Mouse (Mus musculus) midbrain, embryonic 14.5 days (tissue): ENCODE data around the gene Pitpnm2. TPM values are rescaled to one million over a fixed set of nuclear protein-coding genes. Genes with fewer than 3 reads are reported as not detected.

Experiments used
- ATAC-seq: fragments of 200-750 bp; cut with Nextera tagmentation; 2 replicates; pipeline ENCODE4 v1.8.0; 2017; ENCODE audit warnings: moderate number of reproducible peaks, moderate library complexity; ENCODE audit not compliant: low FRiP score, low TSS enrichment
- DNase-seq: peaks from one replicate; pipeline ENCODE4 v3.0.0-alpha.2; 2015
- H3K27ac ChIP-seq: fragments of 300-500 bp; sonication (generic); replicated peaks from 2 replicates; pipeline ENCODE4 v1.5.1; 2014; ENCODE audit warnings: mild to moderate bottlenecking, low read depth, low read length, moderate library complexity
- H3K27me3 ChIP-seq: fragments of 300-500 bp; sonication (generic); 2 replicates; pipeline ENCODE4 v1.6.1; 2014; ENCODE audit warnings: low read length, control low read depth, mixed read lengths; ENCODE audit not compliant: control insufficient read depth, insufficient read depth
- H3K36me3 ChIP-seq: fragments of 300-500 bp; sonication (generic); 2 replicates; pipeline ENCODE4 v1.6.1; 2014; ENCODE audit warnings: low read length, control low read depth; ENCODE audit not compliant: control insufficient read depth, insufficient read depth
- H3K4me1 ChIP-seq: fragments of 300-500 bp; sonication (generic); 2 replicates; pipeline ENCODE4 v1.6.1; 2014; ENCODE audit warnings: mild to moderate bottlenecking, antibody characterized with exemption, low read length, control low read depth; ENCODE audit not compliant: control insufficient read depth, insufficient read depth
- H3K4me2 ChIP-seq: fragments of 300-500 bp; sonication (generic); 2 replicates; pipeline ENCODE4 v1.6.1; 2014; ENCODE audit warnings: mild to moderate bottlenecking, low read length, moderate library complexity
- H3K4me3 ChIP-seq: fragments of 300-500 bp; sonication (generic); replicated peaks from 2 replicates; pipeline ENCODE4 v1.5.1; 2014; ENCODE audit warnings: low read depth, low read length
- H3K9ac ChIP-seq: fragments of 300-500 bp; sonication (generic); replicated peaks from 2 replicates; pipeline ENCODE4 v1.6.1; 2014; ENCODE audit warnings: mild to moderate bottlenecking, low read length, moderate library complexity
- H3K9me3 ChIP-seq: fragments of 300-500 bp; sonication (generic); 2 replicates; pipeline ENCODE4 v1.6.1; 2016; ENCODE audit warnings: low read length, control low read depth, mixed read lengths; ENCODE audit not compliant: control insufficient read depth
- WGBS: fragments of 180-500 bp; shearing (Covaris S2); extraction: QIAGEN DNeasy Blood & Tissue Kit; methylation state at CpG from one replicate; pipeline ENCODE4 v1.1.7; 2014; 5-methylcytosine and 5-hydroxymethylcytosine counted together
- polyA plus RNA-seq: library from polyadenylated mRNA; unstranded; fragments of >200 nt; fragmentation: Nextera tagmentation; extraction: Ambion mirVana; gene quantifications from 2 replicates; pipeline ENCODE4 v1.2.1, GENCODE M21; 2014

The Pitpnm2 gene
- polyA plus RNA-seq, 1 experiment from 2014 or later, result 11.6 TPM

DNA sequence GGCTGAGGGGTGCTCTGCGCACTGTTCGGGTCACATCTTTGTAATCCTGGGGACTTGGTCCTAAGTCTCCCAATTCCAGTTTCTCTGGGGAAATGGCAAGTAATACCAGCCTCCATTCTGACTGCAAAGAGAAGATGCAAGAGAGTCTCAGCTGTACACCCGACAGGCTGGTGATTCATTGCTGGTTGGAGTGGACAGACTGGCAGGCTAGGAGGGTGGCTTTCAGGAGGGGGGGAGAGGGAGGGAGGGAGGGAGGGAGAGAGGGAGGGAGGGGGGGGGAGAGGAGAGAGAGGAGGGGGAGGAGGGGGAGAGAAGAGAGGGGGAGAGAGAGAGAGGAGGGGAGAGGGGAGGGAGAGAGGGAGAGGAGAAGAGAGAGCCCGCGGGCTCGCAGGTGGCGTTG, 134.0 kb downstream of the Pitpnm2 start:
- Histone ChIP-seq H3K4me1 (peaks cover 22% of the 10 kb centered on the region), H3K27me3 (no peaks in the 10 kb centered on the region), H3K36me3 (peaks cover 33% of the 10 kb centered on the region), H3K9me3 (no peaks in the 10 kb centered on the region), H3K4me2 (peak overlapping the region; percentile 87), H3K9ac (peak overlapping the region; percentile 89), H3K4me3 (peak overlapping the region; percentile 84), H3K27ac (peak overlapping the region; percentile 81)
- WGBS, result 23% methylated on average over 7 of the region's 7 CpGs
- ATAC-seq (no peak), DNase-seq (no peak)

DNA sequence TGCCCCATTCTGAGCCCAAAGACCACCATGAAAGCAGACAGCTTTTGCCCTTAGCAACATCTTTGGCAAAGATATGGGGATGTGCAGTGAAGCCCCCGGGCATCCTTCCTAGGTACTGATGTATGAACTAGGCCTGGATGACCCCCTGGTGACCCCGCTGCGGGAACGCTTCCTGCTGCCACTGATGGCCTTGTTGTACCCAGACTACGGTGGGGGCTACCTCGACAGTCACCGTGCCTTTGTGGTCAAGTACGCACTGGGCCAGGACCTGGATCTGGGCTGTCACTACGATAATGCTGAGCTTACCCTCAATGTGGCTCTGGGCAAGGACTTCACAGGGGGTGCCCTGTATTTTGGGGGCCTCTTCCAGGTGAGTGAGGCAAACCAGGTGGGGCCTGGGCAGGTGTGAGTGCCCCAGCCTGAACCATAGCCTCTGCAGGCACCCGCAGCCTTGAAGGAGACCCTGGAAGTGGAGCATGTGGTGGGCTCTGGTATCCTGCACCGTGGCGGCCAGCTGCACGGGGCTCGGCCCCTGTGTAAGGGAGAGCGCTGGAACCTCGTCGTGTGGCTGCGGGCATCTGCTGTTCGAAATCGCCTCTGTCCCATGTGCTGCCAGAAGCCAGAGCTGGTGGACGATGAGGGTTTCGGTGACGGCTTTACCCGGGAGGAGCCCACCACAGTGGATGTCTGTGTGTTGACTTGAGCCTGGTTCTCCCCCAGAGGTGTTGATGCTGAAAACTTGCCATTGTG, 135.1 kb downstream of the Pitpnm2 start:
- Histone ChIP-seq H3K36me3 (peaks cover 22% of the 10 kb centered on the region), H3K4me1 (peaks cover 22% of the 10 kb centered on the region), H3K4me2 (no peak overlapping the region), H3K27ac (no peak overlapping the region), H3K9ac (no peak overlapping the region), H3K4me3 (no peak overlapping the region), H3K27me3 (no peaks in the 10 kb centered on the region), H3K9me3 (no peaks in the 10 kb centered on the region)
- DNase-seq, result no peak
- 94% methylated on average over 24 of the region's 24 CpGs for WGBS
- ATAC-seq, result no peak

GRCm38 (mm10) chr5:124113030-124113429, 136.5 kb downstream of the Pitpnm2 start:
- Histone ChIP-seq H3K9ac (peak overlapping the region; percentile 70), H3K9me3 (no peaks in the 10 kb centered on the region), H3K4me1 (peaks cover 22% of the 10 kb centered on the region), H3K4me2 (peak overlapping the region; percentile 80), H3K4me3 (peak overlapping the region; percentile 88), H3K27me3 (no peaks in the 10 kb centered on the region), H3K27ac (peak overlapping the region; percentile 93; the same call in 1 of the 2 replicates), H3K36me3 (peaks cover 8% of the 10 kb centered on the region)
- ATAC-seq, result no peak
- 15% methylated on average over 14 of the region's 14 CpGs for WGBS
- peak; percentile 67 for DNase-seq

GRCm38 (mm10) chr5:124112531-124112930, 137.0 kb downstream of the Pitpnm2 start:
- peak overlapping the region; percentile 93 for H3K27ac ChIP-seq
- ATAC-seq (no peak; the same call in 1 of the 2 replicates), DNase-seq (peak; percentile 58)
- peaks cover 4% of the 10 kb centered on the region; the same call in 1 of the 2 replicates for H3K36me3 ChIP-seq
- H3K9me3 ChIP-seq, result no peaks in the 10 kb centered on the region
- WGBS, result under 1% methylated on average over 18 of the region's 18 CpGs
- H3K9ac ChIP-seq, result peak overlapping the region; percentile 70
- H3K4me1 ChIP-seq, result peaks cover 22% of the 10 kb centered on the region
- H3K4me2 ChIP-seq, result peak overlapping the region; percentile 80
- no peaks in the 10 kb centered on the region for H3K27me3 ChIP-seq
- H3K4me3 ChIP-seq, result peak overlapping the region; percentile 88

DNA sequence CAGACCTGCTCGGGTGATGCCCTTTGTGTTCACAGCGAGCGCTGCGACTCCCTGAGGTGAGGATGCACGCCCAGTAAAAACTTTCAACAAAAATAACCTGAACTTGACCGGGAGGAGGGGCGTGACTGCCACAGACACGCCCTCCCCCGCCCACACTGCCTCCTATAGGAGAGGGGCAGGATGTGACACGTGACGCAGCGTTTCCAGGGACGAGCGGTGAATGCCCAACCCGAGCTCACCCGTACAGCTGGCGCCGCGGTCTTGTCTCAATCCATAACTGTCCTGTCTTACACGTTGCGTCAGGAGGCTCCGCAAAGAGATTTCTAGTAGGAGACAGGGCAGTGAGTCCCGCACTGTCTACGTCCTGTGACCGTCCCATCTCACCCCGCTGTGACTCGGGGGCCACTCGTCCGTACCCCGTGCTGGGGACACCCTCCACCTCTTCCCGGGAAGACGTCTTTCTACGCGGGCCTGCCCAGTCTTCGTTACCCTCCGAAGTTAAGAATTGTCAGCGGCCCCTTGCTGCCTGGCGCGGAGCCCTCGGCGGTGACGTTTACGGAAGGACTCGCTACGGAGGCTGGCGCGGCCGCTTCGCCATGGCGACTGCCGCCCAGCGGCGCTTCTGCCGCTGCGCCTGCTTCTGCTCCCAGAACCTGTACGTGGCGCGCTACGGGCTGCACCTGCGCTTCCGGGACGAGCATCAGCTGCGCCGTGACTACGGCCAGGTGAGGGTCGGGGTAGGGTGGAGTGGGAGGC, 137.6 kb downstream of the Pitpnm2 start, which contains the start of gene Ogfod2:
Gene Ogfod2 (plus strand): TSS at position 556 of the 756 bp plus-strand sequence.
- ATAC-seq (peak; percentile 96), DNase-seq (peak; percentile 98)
- Histone ChIP-seq H3K36me3 (no peaks in the 10 kb centered on the region), H3K4me2 (peak within 1 kb of the TSS; percentile 80), H3K27me3 (no peaks in the 10 kb centered on the region), H3K4me1 (peaks cover 20% of the 10 kb centered on the region), H3K4me3 (peak within 1 kb of the TSS; percentile 88), H3K27ac (peak within 1 kb of the TSS; percentile 93), H3K9me3 (no peaks in the 10 kb centered on the region), H3K9ac (peak within 1 kb of the TSS; percentile 70)
- under 1% methylated on average over 66 of the region's 66 CpGs for WGBS

GRCm38 (mm10) chr5:124111077-124111741, 138.4 kb downstream of the Pitpnm2 start:
- no peak for ATAC-seq
- peak overlapping the region; percentile 88 for H3K4me3 ChIP-seq
- H3K4me2 ChIP-seq, result peak overlapping the region; percentile 80
- H3K27me3 ChIP-seq, result no peaks in the 10 kb centered on the region
- H3K36me3 ChIP-seq, result no peaks in the 10 kb centered on the region
- H3K9me3 ChIP-seq, result no peaks in the 10 kb centered on the region
- DNase-seq, result peak; percentile 60
- H3K4me1 ChIP-seq, result peaks cover 14% of the 10 kb centered on the region
- H3K9ac ChIP-seq, result peak overlapping the region; percentile 35; the same call in 1 of the 2 replicates
- WGBS, result 23% methylated on average over 17 of the region's 17 CpGs
- H3K27ac ChIP-seq, result 0 out of 2 replicates have a peak overlapping the region, but pooled peaks have one; percentile 93

DNA sequence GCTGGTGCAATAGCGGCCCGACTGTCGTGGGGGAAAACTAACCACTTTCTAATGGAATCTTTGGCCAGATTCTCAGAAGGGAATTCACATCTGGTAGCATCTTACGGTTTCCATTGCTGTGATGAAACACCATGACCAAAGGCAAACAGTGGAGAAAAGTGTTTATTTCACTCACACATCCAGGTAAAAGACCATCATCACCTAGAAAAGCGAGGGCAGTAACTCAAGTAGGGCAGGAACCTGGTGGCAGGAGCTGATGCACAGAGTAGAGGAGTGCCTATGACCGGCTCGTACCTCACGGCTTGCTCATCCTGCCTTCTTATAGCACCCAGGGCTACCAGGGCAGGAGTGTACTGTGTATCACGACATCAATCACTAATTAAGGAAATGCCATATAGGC, 146.0 kb downstream of the Pitpnm2 start:
- Histone ChIP-seq H3K4me3 (no peak overlapping the region), H3K27me3 (no peaks in the 10 kb centered on the region), H3K4me2 (no peak overlapping the region), H3K9me3 (no peaks in the 10 kb centered on the region), H3K36me3 (no peaks in the 10 kb centered on the region), H3K27ac (no peak overlapping the region), H3K4me1 (no peaks in the 10 kb centered on the region), H3K9ac (no peak overlapping the region)
- DNase-seq (no peak), ATAC-seq (no peak)
- WGBS, result 94% methylated on average over 9 of the region's 9 CpGs

- no peak overlapping the region for H3K4me3 ChIP-seq
- H3K27me3 ChIP-seq, result no peaks in the 10 kb centered on the region
- whole genome bisulfite sequencing, result 87% methylated on average over 3 of the region's 3 CpGs
- H3K9me3 ChIP-seq, result no peaks in the 10 kb centered on the region
- DNase-seq, result no peak
- no peak overlapping the region for H3K4me2 ChIP-seq
- H3K36me3 ChIP-seq, result no peaks in the 10 kb centered on the region
- H3K27ac ChIP-seq, result no peak overlapping the region
- no peak for ATAC-seq
- H3K4me1 ChIP-seq, result no peaks in the 10 kb centered on the region
- H3K9ac ChIP-seq, result no peak overlapping the region
Observed at GRCm38 (mm10) chr5:124103020-124103419, 146.5 kb downstream of the Pitpnm2 start.
